Comparison of ENCODE assay signal across 16 mouse cellular contexts in genomic region chr9:64197524-64197923, GRCm38 (mm10). TPM values are rescaled to one million over a fixed set of nuclear protein-coding genes. Genes with fewer than 3 reads are reported as not detected.
"Had no signal": no experiment of that assay in that cellular context is flagged by ENCODE, and none has a peak within 500 bp of the region (broad histone marks: within the 10 kb centered on the region; RNA-seq: fewer than 3 reads in every experiment).

No protein-coding gene starts in this region.

- H3K4me3 ChIP-seq: megakaryocyte, embryonic 14.5 days; midbrain, embryonic 13.5 days; midbrain, embryonic 15.5 days; neural tube, embryonic 12.5 days; stomach, embryonic 15.5 days had no signal

- H3K4me2 ChIP-seq: lung, embryonic 14.5 days; midbrain, embryonic 11.5 days; midbrain, embryonic 13.5 days; midbrain, embryonic 15.5 days; neural tube, embryonic 12.5 days; stomach, embryonic 15.5 days had no signal

- H3K9me3 ChIP-seq: megakaryocyte, embryonic 14.5 days; midbrain, embryonic 13.5 days; midbrain, embryonic 15.5 days; neural tube, embryonic 12.5 days; stomach, embryonic 15.5 days had no signal

- H3K27me3 ChIP-seq: megakaryocyte, embryonic 14.5 days; midbrain, embryonic 13.5 days; midbrain, embryonic 15.5 days; neural tube, embryonic 12.5 days; stomach, embryonic 15.5 days had no signal

- H3K9ac ChIP-seq: lung, embryonic 14.5 days; midbrain, embryonic 13.5 days; midbrain, embryonic 15.5 days; neural tube, embryonic 12.5 days; stomach, embryonic 15.5 days had no signal

- ATAC-seq: midbrain, embryonic 13.5 days; midbrain, embryonic 15.5 days had no signal

- H3K4me1 ChIP-seq: midbrain, embryonic 13.5 days; midbrain, embryonic 15.5 days; neural tube, embryonic 12.5 days had no signal

- DNase-seq: lung, adult 18-20 months; lung, embryonic 14.5 days; lung, postnatal 10 days; right cerebral cortex, postnatal 25 days; right cerebral cortex, postnatal 4 days; spleen, adult 18-20 months; thymus, adult 2 months; thymus, postnatal 36 days had no signal

- H3K27ac ChIP-seq: macrophage; midbrain, embryonic 13.5 days; midbrain, embryonic 15.5 days; neural tube, embryonic 12.5 days; stomach, embryonic 15.5 days had no signal

RNA-seq across cellular contexts. Expression of gene Uchl4, which starts 37.5 kb away (rescaled TPM):
- polyA plus RNA-seq: small intestine, adult 2 months; thymus, adult 2 months had no signal
